Mouse (Mus musculus) G1E (cell line): ENCODE data around the gene Slc30a7.

Source experiments
- CTCF ChIP-seq: IDR thresholded peaks from 2 replicates; pipeline ENCODE4 v1.5.1; 2012; ENCODE audit warnings: low read depth, low read length, inconsistent platforms, mixed read lengths
- GATA1 ChIP-seq: IDR thresholded peaks from 2 replicates; pipeline ENCODE4 v1.6.1; 2012; ENCODE audit warnings: borderline replicate concordance, low read length, inconsistent platforms, mixed read lengths
- POLR2AphosphoS5 ChIP-seq: IDR thresholded peaks from 2 replicates; pipeline ENCODE4 v1.6.1; 2012; ENCODE audit warnings: low read depth, low read length, inconsistent platforms; ENCODE audit not compliant: insufficient replicate concordance
- TAL1 ChIP-seq: conservative IDR thresholded peaks from 2 replicates; pipeline ENCODE4 v1.6.1; 2012; ENCODE audit warnings: low read depth, low read length, inconsistent platforms, mixed read lengths

DNA sequence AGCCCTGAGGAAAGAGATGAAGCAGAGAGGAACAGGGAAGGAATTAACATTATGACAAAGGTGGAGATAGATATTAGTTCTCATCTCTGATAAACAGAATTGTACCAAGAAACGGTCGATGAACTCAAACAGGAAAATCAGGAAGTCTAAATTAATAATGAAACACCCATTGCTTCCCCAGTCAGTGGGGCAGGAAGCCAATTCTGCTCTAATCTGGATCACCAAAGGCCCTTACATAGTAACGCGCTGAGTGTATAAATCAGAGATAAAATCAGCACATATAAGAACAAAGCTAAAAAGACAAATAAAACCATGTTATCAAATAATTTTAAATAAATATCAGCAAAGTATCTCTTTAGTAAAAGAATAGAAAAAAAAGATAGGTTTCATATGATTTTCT is 15.1 kb downstream of the Slc30a7 start:
- no peak for TF ChIP-seq CTCF
- TF ChIP-seq TAL1: no peak
- TF ChIP-seq GATA1: no peak
- TF ChIP-seq POLR2AphosphoS5: no peak
